Mouse (Mus musculus): ENCODE data around the gene Mpi. TPM values are rescaled to one million over a fixed set of nuclear protein-coding genes. Genes with fewer than 3 reads are reported as not detected.

Mpi gene
- polyA plus RNA-seq, 1 experiment = 17.8 TPM

DNA sequence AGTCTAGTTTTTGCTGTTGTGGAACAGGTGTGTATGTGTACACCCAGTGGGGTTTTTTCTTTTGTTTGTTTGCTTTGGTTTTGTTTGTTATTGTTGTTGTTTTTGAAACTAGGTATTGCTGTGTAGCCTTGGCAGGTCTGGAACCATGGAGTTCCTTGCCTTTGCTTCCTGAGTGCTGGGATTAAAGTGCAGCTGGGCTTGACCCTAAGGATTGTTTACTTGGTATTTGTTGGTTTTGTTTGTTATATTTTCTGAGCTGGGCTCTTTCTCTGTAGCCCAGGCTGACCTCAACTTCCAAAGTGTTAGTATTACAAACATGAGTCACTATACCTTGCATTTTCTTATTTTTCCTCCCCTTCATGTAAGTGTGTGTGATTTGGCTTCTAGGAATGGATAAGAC lies 26.1 kb downstream of the Mpi start:
- no peak overlapping the region for H3K4me3 ChIP-seq (ENCODE audit: insufficient read depth, low read length)
- H3K4me1 ChIP-seq (ENCODE audit: control insufficient read depth, insufficient read depth, low read length) = peaks cover 36% of the 10 kb centered on the region

DNA sequence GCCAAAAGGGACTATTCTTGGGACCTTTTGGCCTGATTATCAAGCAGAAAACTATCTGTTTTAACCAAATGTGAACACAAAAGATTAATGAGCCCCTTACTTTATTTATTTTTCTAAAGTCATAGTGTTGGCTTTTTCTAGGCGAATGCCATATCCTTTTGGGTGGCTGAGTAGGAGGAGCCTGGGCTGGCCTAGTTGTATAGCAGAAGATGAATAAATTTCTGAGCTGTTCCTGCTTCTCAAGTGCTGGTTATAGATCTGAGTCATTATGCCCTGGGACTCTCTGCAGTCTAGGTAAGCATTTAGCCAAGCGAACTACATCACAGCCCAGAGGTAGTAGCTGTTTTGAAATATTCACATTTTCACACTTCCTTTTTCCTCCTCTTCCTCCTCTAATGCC lies 27.0 kb downstream of the Mpi start:
- Histone ChIP-seq H3K4me3 (ENCODE audit: insufficient read depth, low read length) (no peak overlapping the region), H3K4me1 (ENCODE audit: control insufficient read depth, insufficient read depth, low read length) (peaks cover 36% of the 10 kb centered on the region)

More for the DNA sequence above, 26.1 kb downstream of the Mpi start:
- TF ChIP-seq CTCF (IDR thresholded peaks at IDR 0.05; ENCODE audit: low read depth, low read length) (no peak), POLR2A (IDR thresholded peaks at IDR 0.05; ENCODE audit: borderline replicate concordance, low read depth, low read length) (no peak)
- no peak overlapping the region for H3K27ac ChIP-seq (ENCODE audit: insufficient read depth, low read depth, low read length)

DNA sequence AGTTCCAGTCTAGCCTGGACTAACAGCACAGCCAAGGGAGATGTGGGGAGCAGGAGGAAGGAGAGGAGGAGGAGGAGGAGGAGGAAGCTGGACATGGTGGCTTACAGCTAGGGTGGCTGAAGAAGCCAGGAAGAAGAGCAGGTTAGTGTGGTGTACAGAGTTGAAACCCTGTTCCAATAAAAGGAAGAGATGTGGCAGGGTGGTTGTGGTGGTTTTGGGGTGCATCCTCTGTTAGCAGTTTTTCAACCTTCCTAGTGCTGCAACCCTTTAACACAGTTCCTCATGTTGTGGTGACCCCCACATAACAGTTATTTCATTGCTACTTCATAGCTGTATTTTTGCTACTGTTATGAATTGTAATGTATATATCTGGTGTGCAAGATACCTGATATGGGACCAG lies 28.1 kb downstream of the Mpi start:
- no peak for TF ChIP-seq CTCF (IDR thresholded peaks at IDR 0.05; ENCODE audit: low read depth, low read length)
- TF ChIP-seq POLR2A (IDR thresholded peaks at IDR 0.05; ENCODE audit: borderline replicate concordance, low read depth, low read length) = no peak
- H3K4me1 ChIP-seq (ENCODE audit: control insufficient read depth, insufficient read depth, low read length) = peaks cover 36% of the 10 kb centered on the region
- peak overlapping the region; percentile 10; the same call in 1 of the 2 replicates for H3K4me3 ChIP-seq (ENCODE audit: insufficient read depth, low read length)
- H3K27ac ChIP-seq (ENCODE audit: insufficient read depth, low read depth, low read length) = peak overlapping the region; percentile 10

More for the DNA sequence above, 27.0 kb downstream of the Mpi start:
- TF ChIP-seq CTCF (IDR thresholded peaks at IDR 0.05; ENCODE audit: low read depth, low read length) = no peak
- no peak for TF ChIP-seq POLR2A (IDR thresholded peaks at IDR 0.05; ENCODE audit: borderline replicate concordance, low read depth, low read length)
- no peak overlapping the region for H3K27ac ChIP-seq (ENCODE audit: insufficient read depth, low read depth, low read length)

DNA sequence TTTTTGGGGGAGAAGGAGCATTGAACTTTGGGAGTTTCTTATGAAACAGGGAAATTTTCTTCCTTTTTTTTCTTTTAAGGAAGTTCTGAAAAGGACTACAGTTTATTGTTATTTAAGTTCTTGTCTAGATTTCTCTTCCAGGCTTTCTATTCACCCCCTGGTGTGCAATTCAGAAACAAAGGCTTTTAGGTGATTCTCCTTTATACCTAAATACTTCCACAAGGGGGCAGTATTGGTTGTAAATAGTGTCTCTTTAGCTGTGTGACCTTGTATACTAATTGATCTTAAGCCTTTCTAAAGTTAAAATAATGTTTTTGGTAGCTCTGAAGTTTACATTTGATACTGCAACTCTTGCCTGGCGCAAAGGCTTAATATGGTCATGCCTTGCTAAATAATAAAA lies 28.8 kb downstream of the Mpi start:
- TF ChIP-seq CTCF (IDR thresholded peaks at IDR 0.05; ENCODE audit: low read depth, low read length) = no peak
- TF ChIP-seq POLR2A (IDR thresholded peaks at IDR 0.05; ENCODE audit: borderline replicate concordance, low read depth, low read length) = no peak
- H3K4me3 ChIP-seq (ENCODE audit: insufficient read depth, low read length) = no peak overlapping the region

DNA sequence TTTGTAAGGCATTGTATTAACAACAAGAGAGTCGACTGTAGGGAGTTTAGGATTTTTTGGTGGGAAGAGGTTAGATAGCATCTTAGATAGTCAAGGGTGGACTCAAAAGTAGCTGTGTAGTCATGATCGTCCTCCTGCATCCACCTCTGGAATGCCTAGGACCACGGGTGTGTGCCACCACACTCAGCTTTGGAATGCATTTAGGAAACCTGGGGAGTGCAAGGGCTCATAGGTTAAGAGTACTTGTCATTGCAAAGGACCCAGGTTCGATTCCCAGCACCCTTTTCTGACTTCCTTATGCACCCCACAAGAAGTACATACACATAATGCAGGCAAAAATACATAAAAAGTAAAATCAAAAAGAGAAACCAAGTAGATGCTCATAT lies 29.7 kb downstream of the Mpi start:
- H3K4me1 ChIP-seq (ENCODE audit: control insufficient read depth, insufficient read depth, low read length) = peaks cover 30% of the 10 kb centered on the region
- TF ChIP-seq CTCF (IDR thresholded peaks at IDR 0.05; ENCODE audit: low read depth, low read length) = no peak
- no peak for TF ChIP-seq POLR2A (IDR thresholded peaks at IDR 0.05; ENCODE audit: borderline replicate concordance, low read depth, low read length)
- H3K4me3 ChIP-seq (ENCODE audit: insufficient read depth, low read length) = peak overlapping the region; percentile 82
- no peak overlapping the region for H3K27ac ChIP-seq (ENCODE audit: insufficient read depth, low read depth, low read length)

More for the DNA sequence above, 28.8 kb downstream of the Mpi start:
- H3K4me1 ChIP-seq (ENCODE audit: control insufficient read depth, insufficient read depth, low read length) = peaks cover 35% of the 10 kb centered on the region
- peak overlapping the region; percentile 74 for H3K27ac ChIP-seq (ENCODE audit: insufficient read depth, low read depth, low read length)

DNA sequence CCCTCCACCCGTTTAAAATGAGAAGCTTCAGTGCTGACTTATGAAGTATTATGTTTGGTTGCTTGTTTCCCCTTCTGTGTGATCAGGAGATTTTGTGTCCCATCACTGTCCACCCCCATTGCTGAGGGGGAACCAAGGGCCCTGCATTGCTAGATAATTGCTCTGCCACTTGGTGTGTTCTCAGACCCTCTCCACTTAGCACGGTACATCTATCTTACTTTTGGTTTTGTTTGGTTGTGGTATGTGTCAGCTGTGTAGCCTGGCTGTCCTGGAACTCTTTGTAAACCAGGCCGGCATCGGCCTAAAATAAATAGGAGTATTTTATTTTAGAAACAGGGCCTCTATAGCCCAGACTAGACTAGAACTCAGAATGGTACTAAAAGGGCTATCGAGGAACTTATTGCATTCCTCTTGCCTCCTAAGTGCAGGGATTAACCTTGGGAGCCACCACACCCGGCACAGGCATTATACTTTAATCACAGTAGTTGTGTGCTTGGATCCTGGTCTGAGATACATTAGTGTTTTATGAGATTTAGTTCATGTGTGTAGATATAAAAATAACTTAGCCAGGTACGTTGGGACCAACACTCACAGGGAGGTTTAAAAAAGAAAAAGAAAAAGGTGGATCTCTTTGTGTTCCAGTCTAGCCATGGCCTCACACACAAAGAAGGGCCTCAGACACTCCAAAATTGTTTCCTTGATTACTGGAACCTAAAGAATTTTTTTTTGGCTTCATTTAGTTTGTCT lies 30.3 kb downstream of the Mpi start:
- TF ChIP-seq POLR2A (IDR thresholded peaks at IDR 0.05; ENCODE audit: borderline replicate concordance, low read depth, low read length) (no peak), CTCF (IDR thresholded peaks at IDR 0.05; ENCODE audit: low read depth, low read length) (no peak)
- Histone ChIP-seq H3K4me1 (ENCODE audit: control insufficient read depth, insufficient read depth, low read length) (peaks cover 30% of the 10 kb centered on the region), H3K4me3 (ENCODE audit: insufficient read depth, low read length) (peak overlapping the region; percentile 82), H3K27ac (ENCODE audit: insufficient read depth, low read depth, low read length) (peak overlapping the region; percentile 74)

DNA sequence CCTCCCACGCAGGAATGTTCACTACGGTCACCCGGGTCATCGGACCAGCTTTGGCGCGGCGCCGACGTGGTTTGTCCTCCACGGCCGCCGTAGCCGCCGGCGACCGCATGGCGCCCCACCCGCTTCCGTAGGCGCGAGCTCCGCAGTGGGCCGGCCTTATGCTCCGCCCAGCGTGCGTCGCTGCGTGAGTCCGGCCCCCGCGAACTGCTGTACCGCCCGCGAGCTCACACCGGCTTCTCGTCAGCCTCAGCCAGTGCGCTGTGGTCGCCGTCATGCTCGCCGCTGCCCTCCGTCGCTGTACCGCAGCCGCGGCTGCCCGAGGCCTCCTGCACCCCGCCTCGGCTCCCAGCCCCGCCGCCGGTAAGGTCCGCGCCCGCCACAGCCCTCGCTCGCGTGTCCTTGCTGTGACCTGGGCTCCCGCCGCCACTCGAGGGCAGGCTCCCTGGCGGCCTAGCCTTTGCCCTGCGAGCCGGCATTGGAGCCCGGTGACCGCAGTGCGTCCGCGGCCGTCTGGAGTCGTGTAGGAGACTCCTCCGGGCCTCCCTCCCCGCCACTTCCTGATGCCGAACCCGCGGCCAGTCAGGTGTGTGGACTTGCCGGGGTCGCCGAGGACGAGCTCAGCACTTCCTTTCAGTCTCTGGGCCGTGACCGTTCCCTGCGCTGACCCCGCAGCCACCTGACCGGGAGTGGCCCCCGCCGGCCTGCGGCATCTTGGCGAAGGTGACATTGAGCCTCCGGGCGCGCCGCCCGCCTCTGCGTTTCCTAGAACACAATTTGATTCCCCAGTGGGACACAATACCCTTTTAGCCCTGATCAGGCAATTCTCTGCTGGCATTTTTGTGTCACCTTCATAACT lies 31.3 kb downstream of the Mpi start, which contains the start of gene Cox5a:
Gene Cox5a (plus strand): TSS at position 219 of the 856 bp plus-strand sequence.
- Histone ChIP-seq H3K27ac (ENCODE audit: insufficient read depth, low read depth, low read length) (peak within 1 kb of the TSS; percentile 77), H3K4me1 (ENCODE audit: control insufficient read depth, insufficient read depth, low read length) (peaks cover 25% of the 10 kb centered on the region), H3K4me3 (ENCODE audit: insufficient read depth, low read length) (peak within 1 kb of the TSS; percentile 82)
- no peak for TF ChIP-seq POLR2A (IDR thresholded peaks at IDR 0.05; ENCODE audit: borderline replicate concordance, low read depth, low read length)
- no peak for TF ChIP-seq CTCF (IDR thresholded peaks at IDR 0.05; ENCODE audit: low read depth, low read length)

DNA sequence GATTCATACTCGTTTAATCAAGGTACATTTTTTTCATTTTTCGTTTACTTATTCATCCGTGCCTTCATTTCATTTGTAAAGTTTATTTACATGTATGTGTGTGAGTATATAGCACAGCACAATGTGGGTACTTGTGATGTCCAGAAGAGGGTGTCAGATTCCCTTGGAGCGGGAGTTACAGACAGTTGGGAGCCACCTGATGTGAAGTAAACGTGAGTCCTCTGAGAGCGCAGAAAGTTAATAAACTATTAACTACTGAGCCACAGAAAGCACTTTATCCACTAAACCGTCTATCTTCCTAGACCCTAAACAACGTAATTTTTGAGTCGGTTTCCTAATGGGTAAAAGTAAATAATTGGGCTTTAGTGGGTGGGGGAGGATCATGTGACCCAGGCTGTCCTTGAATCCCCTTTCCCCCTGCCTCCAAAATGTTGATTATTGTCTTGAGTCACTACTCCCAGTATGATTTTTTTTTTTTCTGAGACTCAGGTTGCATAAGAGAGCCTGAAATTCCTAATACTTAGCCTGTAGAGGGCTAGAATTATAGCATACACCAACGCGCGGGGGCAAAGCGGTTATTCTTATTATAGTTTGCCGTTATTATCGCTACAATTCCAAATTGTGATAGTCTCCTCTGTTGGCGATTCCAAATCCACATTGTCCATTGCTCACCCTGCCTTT lies 32.0 kb downstream of the Mpi start:
- H3K4me1 ChIP-seq (ENCODE audit: control insufficient read depth, insufficient read depth, low read length) = peaks cover 19% of the 10 kb centered on the region
- peak overlapping the region; percentile 82 for H3K4me3 ChIP-seq (ENCODE audit: insufficient read depth, low read length)
- TF ChIP-seq CTCF (IDR thresholded peaks at IDR 0.05; ENCODE audit: low read depth, low read length) = no peak
- no peak for TF ChIP-seq POLR2A (IDR thresholded peaks at IDR 0.05; ENCODE audit: borderline replicate concordance, low read depth, low read length)
- peak overlapping the region; percentile 77 for H3K27ac ChIP-seq (ENCODE audit: insufficient read depth, low read depth, low read length)

DNA sequence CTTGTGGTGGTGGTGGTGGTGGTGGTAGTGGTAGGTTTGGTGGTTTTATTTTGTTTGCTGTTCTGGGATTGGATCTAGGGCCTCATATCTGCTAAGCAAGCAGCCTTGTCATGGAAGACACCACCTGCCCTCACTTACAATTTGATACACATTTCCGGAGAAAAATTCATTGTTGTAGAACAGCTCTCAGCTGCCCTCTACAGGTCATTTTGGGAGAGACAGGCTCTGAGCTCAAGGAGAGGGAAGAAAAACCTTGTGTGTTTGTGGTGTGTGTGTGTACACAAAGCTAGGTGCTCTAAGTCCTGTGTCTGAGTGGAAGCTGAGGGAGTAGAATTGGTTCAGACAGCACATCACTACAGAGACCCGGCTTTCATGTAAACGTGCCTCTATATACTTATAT lies 35.5 kb downstream of the Mpi start:
- H3K27ac ChIP-seq (ENCODE audit: insufficient read depth, low read depth, low read length) = no peak overlapping the region
- H3K4me3 ChIP-seq (ENCODE audit: insufficient read depth, low read length) = no peak overlapping the region
- TF ChIP-seq CTCF (IDR thresholded peaks at IDR 0.05; ENCODE audit: low read depth, low read length) (no peak), POLR2A (IDR thresholded peaks at IDR 0.05; ENCODE audit: borderline replicate concordance, low read depth, low read length) (no peak)
- H3K4me1 ChIP-seq (ENCODE audit: control insufficient read depth, insufficient read depth, low read length) = no peaks in the 10 kb centered on the region
